In the genomic region with DNA sequence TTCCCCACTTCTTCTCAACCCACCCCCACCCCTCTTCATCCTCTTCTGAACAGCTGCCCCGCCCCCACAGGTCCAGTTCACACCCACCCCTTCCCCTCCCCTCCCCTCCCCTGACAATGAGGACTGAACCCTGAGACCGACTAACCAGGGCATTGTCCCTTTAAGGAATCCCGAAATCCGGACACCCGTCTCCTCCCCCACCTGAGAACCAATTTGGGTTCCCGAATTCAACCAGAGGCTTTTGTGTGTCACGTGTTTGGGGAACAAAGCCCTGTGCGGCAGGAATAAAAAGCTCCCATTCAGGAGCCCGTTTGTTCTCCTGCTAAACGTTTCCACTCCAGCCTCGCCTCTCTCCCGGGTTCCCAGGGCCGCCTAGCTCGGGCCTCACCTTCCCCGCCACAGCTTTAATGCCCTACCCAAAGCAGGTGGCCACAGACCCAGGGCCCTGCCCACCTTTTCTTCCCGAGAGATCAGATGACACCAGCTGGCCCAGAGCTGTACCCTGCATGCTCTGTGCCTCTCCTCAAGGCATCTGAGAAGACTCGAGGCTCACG, we compare ENCODE assay signal across 9 mouse cellular contexts. TPM values are rescaled to one million over a fixed set of nuclear protein-coding genes. Genes with fewer than 3 reads are reported as not detected.
DNase-seq lines count a peak whose midpoint lies in the region; ATAC-seq and TF ChIP-seq lines count a peak whose summit lies in the region.
"Had no signal": no experiment of that assay in that cellular context is flagged by ENCODE, and none has a peak within 500 bp of the region (broad histone marks: within the 10 kb centered on the region; RNA-seq: fewer than 3 reads in every experiment).

No protein-coding gene starts in this region.

- intact Hi-C loops in heart, adult 2 months (cut with DNase I) = no loop called here

- no peak for DNase-seq in heart, adult 2 months
- peak; percentile 97 for DNase-seq in R1 (ENCODE audit: low read depth, low spot score)
- DNase-seq in embryonic facial prominence, embryonic 14.5 days (ENCODE audit: low spot score) = peak; percentile 83
- DNase-seq in layer of hippocampus, postnatal 14 days (ENCODE audit: low spot score in 2 of 2) = peak; percentile 37 to 46
- DNase-seq in midbrain, postnatal 0 days (ENCODE audit: low spot score) = peak; percentile 58
- no peak for DNase-seq in ovary, postnatal 36 days (ENCODE audit: low spot score)

- H3K27me3 ChIP-seq in heart, embryonic 13.5 days (replicated peaks) = peaks cover 27% of the 10 kb centered on the region
- no peaks in the 10 kb centered on the region; the same call in 1 of the 2 replicates for H3K27me3 ChIP-seq in heart, adult 2 months (ENCODE audit: control insufficient read depth, insufficient read depth, low read length)
- H3K27me3 ChIP-seq in embryonic facial prominence, embryonic 14.5 days (replicated peaks; ENCODE audit: control insufficient read depth, insufficient read depth, low read length) = no peaks in the 10 kb centered on the region
- H3K27me3 ChIP-seq in midbrain, postnatal 0 days (ENCODE audit: insufficient read depth, low read length) = no peaks in the 10 kb centered on the region

- peak overlapping the region; percentile 70 for H3K4me2 ChIP-seq in heart, embryonic 13.5 days
- peak overlapping the region; percentile 57 for H3K4me2 ChIP-seq in embryonic facial prominence, embryonic 14.5 days (ENCODE audit: low read depth, low read length)
- peak overlapping the region; percentile 40 for H3K4me2 ChIP-seq in midbrain, postnatal 0 days (ENCODE audit: low read depth, low read length, poor library complexity, severe bottlenecking)

- peak overlapping the region; percentile 42 for H3K4me3 ChIP-seq in heart, embryonic 13.5 days
- no peak overlapping the region for H3K4me3 ChIP-seq in heart, adult 2 months
- H3K4me3 ChIP-seq in embryonic facial prominence, embryonic 14.5 days (ENCODE audit: low read depth, low read length) = peak overlapping the region; percentile 29
- peak overlapping the region; percentile 12; the same call in 1 of the 2 replicates for H3K4me3 ChIP-seq in midbrain, postnatal 0 days (ENCODE audit: low read depth, low read length)

- no peak for TF ChIP-seq CTCF in heart, adult 2 months (IDR thresholded peaks at IDR 0.05)
- TF ChIP-seq CTCF in midbrain, postnatal 0 days (IDR thresholded peaks at IDR 0.05) = no peak

- ATAC-seq in heart, embryonic 13.5 days (ENCODE audit: extremely low read depth, insufficient number of reproducible peaks, low FRiP score, low TSS enrichment) = no peak
- ATAC-seq in embryonic facial prominence, embryonic 14.5 days (ENCODE audit: low read depth) = peak; percentile 89
- ATAC-seq in midbrain, postnatal 0 days (ENCODE audit: low FRiP score) = no peak
- ATAC-seq in megakaryocyte progenitor cell, adult 5-6 weeks (replicated peaks; ENCODE audit: poor library complexity) = no peak

- 0 out of 2 replicates have a peak overlapping the region, but pooled peaks have one; percentile 8 for H3K27ac ChIP-seq in heart, embryonic 13.5 days (replicated peaks)
- H3K27ac ChIP-seq in heart, adult 2 months = no peak overlapping the region
- peak overlapping the region; percentile 61 for H3K27ac ChIP-seq in embryonic facial prominence, embryonic 14.5 days (replicated peaks; ENCODE audit: low read depth, low read length)
- H3K27ac ChIP-seq in midbrain, postnatal 0 days (ENCODE audit: low read depth, low read length) = peak overlapping the region; percentile 62

- 3% methylated on average over 18 of the region's 18 CpGs for WGBS in heart, embryonic 13.5 days
- 5% methylated on average over 18 of the region's 18 CpGs for WGBS in heart, adult 2 months
- 4% methylated on average over 18 of the region's 18 CpGs for WGBS in embryonic facial prominence, embryonic 14.5 days
- WGBS in midbrain, postnatal 0 days = 2% methylated on average over 17 of the region's 18 CpGs

- no peaks in the 10 kb centered on the region for H3K9me3 ChIP-seq in heart, embryonic 13.5 days
- H3K9me3 ChIP-seq in embryonic facial prominence, embryonic 14.5 days (ENCODE audit: control insufficient read depth, low read length) = no peaks in the 10 kb centered on the region
- no peaks in the 10 kb centered on the region for H3K9me3 ChIP-seq in midbrain, postnatal 0 days (ENCODE audit: low read length)

- no peaks in the 10 kb centered on the region for H3K36me3 ChIP-seq in heart, embryonic 13.5 days
- no peaks in the 10 kb centered on the region for H3K36me3 ChIP-seq in heart, adult 2 months (ENCODE audit: control insufficient read depth, insufficient read depth, low read length)
- no peaks in the 10 kb centered on the region for H3K36me3 ChIP-seq in embryonic facial prominence, embryonic 14.5 days (ENCODE audit: control insufficient read depth, insufficient read depth, low read length)
- no peaks in the 10 kb centered on the region for H3K36me3 ChIP-seq in midbrain, postnatal 0 days (ENCODE audit: insufficient read depth, low read length)

- no peak for TF ChIP-seq POLR2A in heart, adult 2 months (IDR thresholded peaks at IDR 0.05; ENCODE audit: insufficient read depth, low read depth, low read length)

- no peaks in the 10 kb centered on the region for H3K79me2 ChIP-seq in heart, adult 2 months (replicated peaks; ENCODE audit: control insufficient read depth, insufficient read depth, low read length)

- no peak for TF ChIP-seq EP300 in heart, adult 2 months (IDR thresholded peaks at IDR 0.05; ENCODE audit: insufficient read depth, low read depth, low read length)

- H3K9ac ChIP-seq in heart, embryonic 13.5 days = peak overlapping the region; percentile 53
- no peak overlapping the region for H3K9ac ChIP-seq in heart, adult 2 months (ENCODE audit: low read depth, low read length)
- peak overlapping the region; percentile 60 for H3K9ac ChIP-seq in embryonic facial prominence, embryonic 14.5 days (ENCODE audit: low read depth, low read length)
- H3K9ac ChIP-seq in midbrain, postnatal 0 days (replicated peaks; ENCODE audit: low read length, poor library complexity, severe bottlenecking) = peak overlapping the region; percentile 56

- peaks cover 17% of the 10 kb centered on the region for H3K4me1 ChIP-seq in heart, embryonic 13.5 days
- peaks cover 2% of the 10 kb centered on the region; the same call in 1 of the 2 replicates for H3K4me1 ChIP-seq in heart, adult 2 months (ENCODE audit: control insufficient read depth, insufficient read depth, low read length)
- peaks cover 11% of the 10 kb centered on the region; the same call in 1 of the 2 replicates for H3K4me1 ChIP-seq in embryonic facial prominence, embryonic 14.5 days (ENCODE audit: control insufficient read depth, insufficient read depth, low read length)
- no peaks in the 10 kb centered on the region for H3K4me1 ChIP-seq in midbrain, postnatal 0 days (ENCODE audit: insufficient read depth, low read length)

RNA-seq across cellular contexts. Expression of a gene that starts 25.1 kb away (rescaled TPM):
- polyA plus RNA-seq in heart, embryonic 13.5 days (2015; fragmentation: Nextera tagmentation; extraction: Ambion mirVana) = 3.7 and 4.1 TPM in 2 replicates
- total RNA-seq in heart, adult 2 months (2021) = under 1 TPM; 0.55 to 0.99 TPM
- polyA plus RNA-seq in heart, adult 2 months (2012; rRNA removed) = 0.61 and 0.64 TPM in 2 replicates
- 16.0 and 16.2 TPM in 2 replicates for polyA plus RNA-seq in embryonic facial prominence, embryonic 14.5 days (2014; fragmentation: Nextera tagmentation; extraction: Ambion mirVana)
- total RNA-seq in layer of hippocampus, postnatal 14 days (2021) = 10 to 100 TPM; 70.6 to 71.8 TPM
- 72.5 and 82.9 TPM in 2 replicates for total RNA-seq in midbrain, postnatal 0 days (2014; rRNA removed)
- polyA plus RNA-seq in midbrain, postnatal 0 days (2015; fragmentation: Nextera tagmentation; extraction: Ambion mirVana) = 41.1 and 52.1 TPM in 2 replicates
- not detected in 2 replicates for total RNA-seq in megakaryocyte progenitor cell, adult 5-6 weeks (2015)
- total RNA-seq in megakaryocyte progenitor cell, adult 5-6 weeks (2017) = not detected in 2 replicates
- total RNA-seq: hematopoietic stem cell, adult 5-6 weeks had no signal

RNA-seq across cellular contexts. Expression of a gene that starts 55.5 kb away (rescaled TPM):
- polyA plus RNA-seq in heart, embryonic 13.5 days (2015; fragmentation: Nextera tagmentation; extraction: Ambion mirVana) = 1,395 and 1,520 TPM in 2 replicates
- 100 to 1,000 TPM; 232 to 256 TPM for total RNA-seq in heart, adult 2 months (2021)
- polyA plus RNA-seq in heart, adult 2 months (2012; rRNA removed) = 546 and 797 TPM in 2 replicates
- 833 and 912 TPM in 2 replicates for polyA plus RNA-seq in embryonic facial prominence, embryonic 14.5 days (2014; fragmentation: Nextera tagmentation; extraction: Ambion mirVana)
- 100 to 1,000 TPM; 865 to 866 TPM for total RNA-seq in layer of hippocampus, postnatal 14 days (2021)
- total RNA-seq in midbrain, postnatal 0 days (2014; rRNA removed) = 1,189 and 1,342 TPM in 2 replicates
- 1,504 and 1,624 TPM in 2 replicates for polyA plus RNA-seq in midbrain, postnatal 0 days (2015; fragmentation: Nextera tagmentation; extraction: Ambion mirVana)
- total RNA-seq in megakaryocyte progenitor cell, adult 5-6 weeks (2015) = 365 and 372 TPM in 2 replicates
- 67.5 and 102 TPM in 2 replicates for total RNA-seq in megakaryocyte progenitor cell, adult 5-6 weeks (2017)

Comparison
In these comparisons a context has a peak if more than half of its experiments do, and no peak if none do; other contexts are left out.
1. DNase-seq: peak in R1 (single experiment), embryonic facial prominence, embryonic 14.5 days (single experiment), layer of hippocampus, postnatal 14 days (2 of 2) and midbrain, postnatal 0 days (single experiment); none in heart, adult 2 months (0 of 2) and ovary, postnatal 36 days (single experiment).
2. RNA of a gene that starts 25.1 kb away (total RNA-seq): 72.5 to 82.9 TPM in midbrain, postnatal 0 days and 70.6 to 71.8 TPM in layer of hippocampus, postnatal 14 days; 0.55 to 0.99 TPM in heart, adult 2 months and not detected in megakaryocyte progenitor cell, adult 5-6 weeks; every median in the first group is over 10 times any median in the second.
3. Peak in every context shown above with its lines, with median percentiles within 50 percentile points of each other: H3K4me2 ChIP-seq.